Mouse (Mus musculus) liver, embryonic 11.5 days (tissue): ENCODE data around the gene Rsph3a. TPM values are rescaled to one million over a fixed set of nuclear protein-coding genes. Genes with fewer than 3 reads are reported as not detected.
"Not testable (repeated sequence)": the region's sequence is repeated elsewhere in the genome, so short reads cannot be mapped to it uniquely, and the experiment has no call there.

ENCODE experiments used
- ATAC-seq: fragments of 200-750 bp; cut with Nextera tagmentation; replicated peaks from 2 replicates; pipeline ENCODE4 v1.8.0; 2017; ENCODE audit warnings: moderate number of reproducible peaks, mild to moderate bottlenecking, moderate TSS enrichment, moderate library complexity; ENCODE audit not compliant: low FRiP score
- DNase-seq: peaks from one replicate; pipeline ENCODE4 v3.0.0-alpha.2; 2017; ENCODE audit warnings: low spot score
- H3K27ac ChIP-seq: fragments of 300-500 bp; sonication (generic); 2 replicates; pipeline ENCODE4 v1.5.1; 2014; ENCODE audit warnings: mild to moderate bottlenecking, low read depth, low read length, control low read depth
- H3K27me3 ChIP-seq: fragments of 300-500 bp; sonication (generic); replicated peaks from 2 replicates; pipeline ENCODE4 v1.6.1; 2014; ENCODE audit warnings: low read length, mixed read lengths; ENCODE audit not compliant: control insufficient read depth, insufficient read depth
- H3K36me3 ChIP-seq: fragments of 300-500 bp; sonication (generic); 2 replicates; pipeline ENCODE4 v1.6.1; 2014; ENCODE audit warnings: mild to moderate bottlenecking, low read length, moderate library complexity, mixed read lengths; ENCODE audit not compliant: control insufficient read depth, insufficient read depth
- H3K4me1 ChIP-seq: fragments of 300-500 bp; sonication (generic); replicated peaks from 2 replicates; pipeline ENCODE4 v1.6.1; 2014; ENCODE audit warnings: low read length, mixed read lengths; ENCODE audit not compliant: control insufficient read depth, insufficient read depth
- H3K4me2 ChIP-seq: fragments of 300-500 bp; sonication (generic); 2 replicates; pipeline ENCODE4 v1.6.1; 2014; ENCODE audit warnings: mild to moderate bottlenecking, control low read depth, moderate library complexity
- H3K4me3 ChIP-seq: fragments of 300-500 bp; sonication (generic); 2 replicates; pipeline ENCODE4 v1.5.1; 2014; ENCODE audit warnings: low read depth, low read length, control low read depth
- H3K9ac ChIP-seq: fragments of 300-500 bp; sonication (generic); 2 replicates; pipeline ENCODE4 v1.6.1; 2014; ENCODE audit warnings: low read depth, low read length, control low read depth
- H3K9me3 ChIP-seq: fragments of 300-500 bp; sonication (generic); 2 replicates; pipeline ENCODE4 v1.6.1; 2016; ENCODE audit warnings: low read length, inconsistent platforms, mixed read lengths; ENCODE audit not compliant: control insufficient read depth
- WGBS: fragments of 180-500 bp; shearing (Covaris S2); extraction: QIAGEN DNeasy Blood & Tissue Kit; methylation state at CpG from one replicate; pipeline ENCODE4 v1.1.7; 2014; 5-methylcytosine and 5-hydroxymethylcytosine counted together
- polyA plus RNA-seq: library from polyadenylated mRNA; unstranded; fragments of >200 nt; fragmentation: Nextera tagmentation; extraction: Ambion mirVana; gene quantifications from 2 replicates; pipeline ENCODE4 v1.2.1, GENCODE M21; 2014

Rsph3a gene
- polyA plus RNA-seq, 1 experiment from 2014 or later, result 34.5 TPM

DNA sequence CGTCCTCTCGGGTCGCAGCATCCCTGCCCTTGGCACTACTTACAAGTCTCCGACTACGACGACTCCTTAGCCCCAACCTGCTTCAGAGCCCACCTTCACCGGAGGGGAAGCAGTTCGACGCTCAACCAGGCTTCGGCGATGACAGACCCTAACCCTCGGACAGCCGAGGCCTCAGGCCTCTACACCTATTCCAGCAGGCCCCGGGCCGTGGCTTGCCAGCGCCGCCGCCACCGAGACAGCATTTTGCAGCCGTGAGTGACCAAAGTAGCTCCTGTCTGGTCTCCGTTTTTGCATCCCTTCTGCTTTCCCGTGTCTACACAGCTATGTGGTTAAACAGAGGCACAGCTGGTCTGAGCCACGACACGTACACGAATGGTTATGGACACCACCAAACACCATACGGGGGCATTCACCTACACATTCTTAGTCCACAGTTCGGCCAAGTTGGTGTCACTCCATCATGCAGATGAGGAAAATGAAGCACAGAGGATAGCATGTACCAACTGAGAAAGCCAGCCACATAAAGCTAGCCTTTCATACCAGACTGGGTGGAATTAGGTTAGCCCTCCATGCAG is 726 bp downstream of the Rsph3a start:
- H3K9me3 ChIP-seq, H3K27ac ChIP-seq: not testable (repeated sequence)

GRCm38 (mm10) chr17:7951333-7951732 is 5.9 kb downstream of the Rsph3a start:
- H3K9me3 ChIP-seq, H3K4me1 ChIP-seq, H3K27me3 ChIP-seq, H3K4me3 ChIP-seq, ATAC-seq, H3K27ac ChIP-seq, H3K4me2 ChIP-seq, DNase-seq, H3K9ac ChIP-seq, H3K36me3 ChIP-seq: not testable (repeated sequence)
- no CpG with 5 or more reads among the region's 4 CpGs for WGBS

More for the DNA sequence above, 726 bp downstream of the Rsph3a start:
- H3K4me1 ChIP-seq, DNase-seq, H3K36me3 ChIP-seq, ATAC-seq, H3K27me3 ChIP-seq: not testable (repeated sequence)
- Histone ChIP-seq H3K4me2 (peak overlapping the region; percentile 70), H3K9ac (peak overlapping the region; percentile 67), H3K4me3 (peak overlapping the region; percentile 58)
- WGBS, result under 1% methylated on average over 15 of the region's 27 CpGs

DNA sequence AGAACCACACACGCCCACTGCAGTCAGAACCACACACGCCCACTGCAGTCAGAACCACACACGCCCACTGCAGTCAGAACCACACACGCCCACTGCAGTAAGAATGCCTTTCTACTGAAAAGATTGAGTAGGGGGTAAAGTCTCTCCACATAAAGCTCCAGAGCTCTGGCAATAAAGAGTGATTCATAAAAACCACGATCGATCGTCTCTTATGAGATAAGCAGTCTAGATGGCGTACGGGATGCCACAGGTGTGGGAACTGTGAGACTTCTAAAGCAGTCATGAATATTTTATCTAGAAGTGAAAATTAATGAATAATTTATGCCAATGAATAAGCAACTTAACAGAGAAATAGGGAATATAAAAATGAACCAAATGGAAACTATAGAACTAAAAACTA is 11.8 kb downstream of the Rsph3a start:
- WGBS, result 94% methylated on average over 8 of the region's 9 CpGs
- DNase-seq, ATAC-seq, H3K4me1 ChIP-seq, H3K4me2 ChIP-seq, H3K9ac ChIP-seq, H3K27me3 ChIP-seq, H3K4me3 ChIP-seq, H3K36me3 ChIP-seq, H3K27ac ChIP-seq, H3K9me3 ChIP-seq: not testable (repeated sequence)

DNA sequence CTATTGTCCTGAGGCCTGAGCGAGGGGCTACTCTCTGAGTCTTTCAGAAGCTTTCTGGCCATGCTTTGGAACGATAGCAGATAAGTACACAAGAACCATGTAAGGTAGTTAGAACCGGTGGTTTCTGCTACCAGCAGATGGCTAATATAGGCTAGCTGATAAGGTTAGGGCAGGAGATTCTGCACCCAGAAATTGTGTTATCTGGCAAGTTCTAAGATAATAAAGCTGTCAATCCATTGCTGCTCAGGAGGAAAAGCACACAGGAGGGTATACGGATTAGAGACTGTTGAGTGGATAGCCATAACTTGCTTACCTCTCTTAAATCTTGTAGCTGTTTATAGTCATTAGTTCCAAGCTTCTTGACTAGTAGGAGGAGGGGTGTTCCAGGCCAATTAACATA is 17.9 kb downstream of the Rsph3a start:
- H3K9me3 ChIP-seq, H3K36me3 ChIP-seq, DNase-seq, H3K4me2 ChIP-seq, H3K9ac ChIP-seq, H3K27ac ChIP-seq, H3K4me1 ChIP-seq, H3K4me3 ChIP-seq, H3K27me3 ChIP-seq: not testable (repeated sequence)
- 47% methylated on average over 4 of the region's 4 CpGs for WGBS
- peak; percentile 83 for ATAC-seq

DNA sequence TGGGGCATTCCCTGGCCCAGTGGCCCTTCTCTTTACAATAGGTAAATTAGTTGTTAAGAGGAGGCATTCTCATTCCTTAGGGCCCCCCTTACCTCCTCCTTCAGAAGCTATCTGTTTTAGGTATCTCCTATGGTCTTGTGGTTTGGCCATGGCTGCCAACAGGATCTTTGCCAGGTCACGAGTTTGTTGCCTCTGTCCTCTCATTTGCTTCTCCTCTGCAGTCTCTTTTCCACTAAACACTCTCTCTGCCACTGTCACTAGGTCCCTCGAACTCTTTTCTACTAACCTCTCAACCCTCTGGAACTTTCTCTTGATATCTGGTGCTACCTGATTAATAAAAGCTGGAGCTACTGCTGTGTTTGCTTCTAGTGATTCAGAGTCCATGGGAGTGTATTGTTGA is 19.0 kb downstream of the Rsph3a start:
- H3K4me3 ChIP-seq, H3K27ac ChIP-seq, ATAC-seq, H3K4me2 ChIP-seq, H3K9ac ChIP-seq, H3K36me3 ChIP-seq, H3K27me3 ChIP-seq, H3K9me3 ChIP-seq, DNase-seq, H3K4me1 ChIP-seq: not testable (repeated sequence)
- WGBS, result 67% methylated on average over 2 of the region's 2 CpGs

DNA sequence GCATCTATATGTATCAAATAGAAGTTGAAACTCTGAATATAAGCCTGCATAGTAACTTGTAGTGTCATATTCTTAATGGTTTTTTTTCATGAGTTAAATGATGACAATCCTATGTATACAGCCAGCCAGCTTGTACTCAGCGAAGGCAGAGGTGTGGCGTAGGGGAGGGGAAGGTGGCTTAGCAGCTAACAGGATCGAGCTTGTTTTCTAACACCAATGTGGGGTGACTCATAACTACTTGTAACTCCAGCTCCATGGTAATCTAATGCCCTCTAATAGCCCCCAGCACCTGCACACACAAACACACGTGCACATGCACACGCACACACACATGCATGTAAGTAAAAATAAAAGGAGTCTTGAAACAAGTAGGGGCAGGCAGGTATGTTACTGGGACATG is 23.1 kb downstream of the Rsph3a start:
- not testable (repeated sequence) for H3K9ac ChIP-seq, H3K4me3 ChIP-seq, H3K27me3 ChIP-seq, H3K9me3 ChIP-seq, ATAC-seq, H3K4me2 ChIP-seq, DNase-seq, H3K27ac ChIP-seq, H3K4me1 ChIP-seq, H3K36me3 ChIP-seq
- WGBS, result 85% methylated on average over 3 of the region's 5 CpGs

DNA sequence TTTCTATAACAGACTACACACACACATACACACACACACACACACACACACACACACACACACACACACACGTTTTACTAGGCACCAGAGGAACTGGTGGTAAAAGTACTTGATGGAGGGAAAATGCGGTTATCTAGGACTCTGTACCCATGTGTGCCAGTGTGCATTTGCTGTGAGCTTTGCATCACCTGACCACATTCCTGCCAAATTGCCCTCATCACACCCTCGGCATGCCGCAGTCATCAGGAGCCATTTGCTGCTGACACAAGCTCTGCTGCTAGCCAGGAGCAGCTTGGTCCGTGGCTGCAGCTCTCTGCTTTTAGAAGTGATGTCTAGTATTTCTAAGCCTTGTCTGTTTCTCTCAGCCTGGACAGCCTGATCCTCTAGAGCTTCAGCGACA is 24.4 kb downstream of the Rsph3a start:
- not testable (repeated sequence) for H3K4me3 ChIP-seq, ATAC-seq, H3K9ac ChIP-seq, H3K9me3 ChIP-seq, H3K36me3 ChIP-seq, H3K4me2 ChIP-seq, H3K27me3 ChIP-seq, H3K4me1 ChIP-seq, DNase-seq, H3K27ac ChIP-seq
- WGBS, result 63% methylated on average over 1 of the region's 6 CpGs

DNA sequence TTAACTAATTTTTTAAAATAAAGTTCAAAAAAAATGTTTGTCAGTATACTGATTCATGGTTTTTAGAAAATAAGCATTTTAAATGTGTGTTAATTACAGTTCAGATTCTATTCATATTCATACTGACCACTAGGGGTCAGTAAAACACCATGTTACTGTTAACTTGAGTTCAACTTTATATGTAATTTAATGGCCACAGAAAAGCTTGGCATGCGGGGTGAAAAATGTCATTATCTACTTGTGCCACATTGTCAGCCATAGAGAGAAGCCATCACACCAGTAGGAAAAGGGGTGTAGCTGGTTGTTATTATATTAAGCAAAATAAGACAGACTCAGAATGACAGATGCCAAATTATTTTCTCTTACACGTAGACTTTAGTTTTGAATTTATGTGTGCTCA is 38.1 kb downstream of the Rsph3a start:
- not testable (repeated sequence) for H3K27me3 ChIP-seq, H3K9ac ChIP-seq, H3K4me1 ChIP-seq, H3K4me2 ChIP-seq, H3K36me3 ChIP-seq, H3K9me3 ChIP-seq, ATAC-seq, DNase-seq, H3K27ac ChIP-seq, H3K4me3 ChIP-seq
- WGBS, result 92% methylated on average over 1 of the region's 2 CpGs

DNA sequence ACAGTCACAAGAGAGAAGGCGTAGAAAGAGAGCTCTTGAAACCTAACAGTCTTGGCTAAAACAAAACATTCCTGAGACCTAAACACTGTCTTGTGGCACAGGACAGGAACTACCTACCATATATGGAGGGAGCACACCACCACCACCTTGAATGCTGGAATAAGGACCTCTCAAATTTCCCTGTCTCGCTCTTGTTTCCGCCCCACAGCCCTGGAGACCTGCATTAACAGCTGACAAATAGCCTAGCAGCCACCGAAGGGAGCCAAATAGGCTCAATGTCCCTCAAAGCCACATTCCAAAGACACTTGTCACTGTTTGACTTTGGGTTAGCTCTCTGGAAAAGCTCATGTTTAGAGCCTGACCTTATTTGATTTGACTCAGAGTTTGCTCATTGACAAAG is 40.2 kb downstream of the Rsph3a start:
- H3K4me2 ChIP-seq, ATAC-seq, H3K27ac ChIP-seq, H3K4me3 ChIP-seq, H3K9me3 ChIP-seq, H3K4me1 ChIP-seq, H3K9ac ChIP-seq, H3K27me3 ChIP-seq, DNase-seq, H3K36me3 ChIP-seq: not testable (repeated sequence)
- 41% methylated on average over 4 of the region's 4 CpGs for WGBS
